Mouse (Mus musculus) B cell, adult 2 months (primary cell): Measurements from ENCODE around the gene Dnmt3a.

Experiments used
- DNase-seq, 2 experiments: peaks; one replicate each; pipeline ENCODE4 v3.0.0; 2022

Dnmt3a gene

DNA sequence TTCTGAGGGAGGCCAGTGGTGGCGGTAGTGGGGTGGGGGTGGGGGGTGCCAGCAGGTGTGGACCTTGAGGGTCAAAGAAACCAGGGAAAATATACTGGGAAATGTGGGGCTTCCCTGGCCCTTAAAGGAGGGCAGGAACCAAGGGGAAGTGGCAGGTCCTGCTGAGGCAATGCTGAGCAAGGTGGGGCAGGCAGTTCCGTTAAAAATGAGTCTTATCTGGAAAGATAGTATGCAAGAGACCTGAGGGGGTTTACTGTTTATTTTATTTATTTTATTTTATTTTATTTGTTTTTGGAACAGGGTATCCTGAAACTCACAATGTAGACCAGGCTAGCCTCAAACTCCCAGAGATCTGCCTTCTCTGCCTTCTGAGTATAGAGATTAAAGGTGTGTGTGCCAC lies 50.9 kb downstream of the Dnmt3a start:
- no peak for DNase-seq

GRCm38 (mm10) chr12:3857231-3857630 lies 51.4 kb downstream of the Dnmt3a start:
- DNase-seq, result no peak

DNA sequence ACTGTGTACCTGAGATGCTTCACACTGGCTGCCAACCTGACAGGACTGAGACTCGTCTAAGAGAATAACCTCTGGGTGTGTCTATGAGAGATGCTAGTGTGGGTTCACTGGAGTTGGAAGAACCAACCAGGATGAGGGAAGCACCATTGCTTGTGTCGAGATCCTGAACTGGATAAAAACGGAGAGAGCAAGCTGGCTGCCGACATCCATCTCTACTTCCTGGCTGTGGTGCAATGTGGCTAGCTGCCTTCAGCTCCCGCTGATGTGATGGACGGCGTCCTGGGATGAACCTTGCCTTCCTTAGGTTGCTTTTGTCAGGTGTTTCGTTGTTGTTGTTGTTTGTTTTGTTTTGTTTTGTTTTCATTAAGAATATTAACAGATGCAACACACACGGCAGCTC lies 52.0 kb downstream of the Dnmt3a start:
- no peak for DNase-seq

DNA sequence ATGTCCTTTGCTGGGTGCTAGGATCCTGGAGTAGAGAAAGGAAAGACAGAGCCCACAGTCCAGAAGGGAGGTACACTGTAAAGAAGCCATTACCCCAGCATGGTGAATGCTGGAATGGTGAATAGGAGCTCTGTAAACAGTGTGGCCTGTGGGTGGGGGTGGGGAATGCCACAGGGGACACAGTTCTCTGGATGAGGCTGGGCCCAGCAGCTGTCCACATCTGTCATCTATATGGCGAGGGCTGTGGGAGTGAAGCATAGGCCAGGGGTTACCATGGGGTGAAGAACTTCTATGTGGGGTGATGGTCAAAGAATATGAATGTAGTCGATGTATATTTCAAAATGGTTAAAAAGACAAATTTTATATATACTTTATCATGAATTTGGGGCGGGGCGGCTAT lies 52.9 kb downstream of the Dnmt3a start:
- no peak for DNase-seq

DNA sequence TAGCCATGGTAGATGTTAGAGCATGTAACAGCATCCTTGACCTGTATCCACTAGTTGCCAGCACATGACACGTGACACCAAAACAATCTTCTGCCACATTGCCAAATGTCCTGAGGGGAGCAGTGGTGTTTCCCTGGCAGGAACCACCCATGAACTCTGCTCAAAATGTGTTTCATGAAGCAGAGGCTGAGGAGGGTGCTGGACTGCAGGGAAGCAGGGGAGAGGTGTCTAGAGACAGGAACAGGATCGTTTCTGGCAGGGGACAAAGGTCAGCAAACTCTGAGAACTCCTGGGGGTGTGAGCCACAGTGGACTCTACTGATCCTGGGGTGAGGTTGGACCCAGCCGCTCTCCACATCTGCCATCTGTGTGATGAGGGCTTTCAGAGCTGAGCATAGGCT lies 53.7 kb downstream of the Dnmt3a start:
- DNase-seq, result no peak

DNA sequence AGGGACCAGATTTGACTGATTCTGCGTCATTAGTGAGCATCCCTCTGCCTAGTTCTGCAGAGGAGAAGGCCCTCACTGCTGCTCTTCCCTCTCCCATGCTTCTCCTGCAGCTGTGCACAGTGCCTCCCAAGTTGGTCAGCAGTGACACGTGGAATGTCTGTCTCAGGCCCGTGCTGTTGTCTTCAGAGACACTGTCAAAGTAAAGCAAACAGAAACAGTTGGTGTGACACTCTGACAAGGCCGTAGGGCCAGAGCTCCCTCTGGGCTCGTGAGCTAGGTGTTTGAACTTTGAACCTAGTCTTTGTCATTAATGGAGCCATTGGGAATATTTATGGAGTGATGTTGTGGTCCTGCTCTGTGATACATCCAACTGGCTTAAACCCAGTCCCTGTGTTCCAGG lies 54.2 kb downstream of the Dnmt3a start:
- no peak for DNase-seq

DNA sequence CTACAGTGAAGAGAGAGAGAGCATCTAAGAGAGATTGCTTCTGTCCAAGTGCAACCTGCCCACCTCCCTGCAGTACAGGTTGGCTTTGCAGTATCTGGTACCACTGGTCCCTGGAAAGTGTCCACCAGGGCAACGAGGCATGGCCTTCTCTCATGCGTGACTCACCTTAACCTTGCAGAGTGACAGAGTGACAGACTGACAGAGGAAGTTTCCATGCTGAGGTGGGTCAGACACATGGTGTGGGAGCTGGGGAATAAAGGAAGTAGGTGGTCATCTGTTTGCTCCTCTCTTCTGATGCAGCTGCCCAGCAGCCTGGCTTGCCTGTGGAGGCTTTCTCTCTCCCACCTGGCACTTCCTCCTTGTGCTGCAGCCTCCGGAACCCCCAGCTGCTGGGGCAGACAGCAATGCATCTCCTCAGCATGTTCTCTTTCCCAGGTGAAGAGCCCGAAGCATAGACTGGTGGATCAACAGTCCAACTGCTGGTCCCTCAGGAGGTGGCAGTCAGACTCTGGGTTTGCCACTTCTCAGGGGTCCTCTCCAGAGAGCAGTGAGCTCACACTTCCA lies 55.9 kb downstream of the Dnmt3a start:
- peak; percentile 6 to 11 for DNase-seq

DNA sequence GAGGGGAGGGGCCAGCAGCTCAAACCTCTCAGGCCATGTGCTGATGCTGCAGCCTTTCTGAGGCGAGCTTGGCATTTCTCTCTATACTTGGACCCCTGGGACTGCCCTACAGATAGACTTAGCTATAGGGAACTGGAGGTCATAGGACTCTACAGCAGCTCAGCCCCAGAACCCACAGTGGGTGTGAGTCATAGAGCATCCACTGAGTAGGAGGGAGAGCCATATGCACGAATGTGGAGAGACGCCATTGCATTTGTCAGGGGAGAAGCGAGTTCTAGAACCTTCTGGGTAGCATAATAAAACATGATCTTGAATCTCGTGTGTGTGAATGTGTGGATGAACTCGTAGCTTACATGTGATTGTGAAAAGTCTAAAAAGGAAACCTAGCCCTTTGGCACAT lies 56.4 kb downstream of the Dnmt3a start:
- DNase-seq, result peak in 1 of 2 experiments; percentile 17

DNA sequence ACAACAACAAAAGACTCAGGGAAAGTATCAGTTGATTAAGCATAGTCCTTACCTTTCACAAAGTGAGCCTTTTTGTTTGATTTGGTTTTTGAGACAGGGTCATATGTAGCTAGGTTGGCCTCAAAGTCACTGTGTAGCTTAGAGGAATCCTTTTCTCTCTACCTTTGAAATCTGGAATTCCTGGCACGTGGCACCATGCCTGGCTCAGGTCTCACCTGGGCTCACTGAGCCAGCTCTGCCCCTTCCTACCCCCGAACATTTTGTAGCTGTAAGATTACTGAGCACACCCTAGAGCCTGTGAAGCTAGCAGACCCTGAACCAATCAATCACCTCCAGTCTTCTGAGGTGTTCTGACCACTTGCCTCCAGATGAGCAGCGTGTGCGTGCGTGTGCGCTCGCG lies 58.4 kb downstream of the Dnmt3a start:
- no peak for DNase-seq

GRCm38 (mm10) chr12:3865594-3865993 lies 59.8 kb downstream of the Dnmt3a start:
- DNase-seq, result no peak

DNA sequence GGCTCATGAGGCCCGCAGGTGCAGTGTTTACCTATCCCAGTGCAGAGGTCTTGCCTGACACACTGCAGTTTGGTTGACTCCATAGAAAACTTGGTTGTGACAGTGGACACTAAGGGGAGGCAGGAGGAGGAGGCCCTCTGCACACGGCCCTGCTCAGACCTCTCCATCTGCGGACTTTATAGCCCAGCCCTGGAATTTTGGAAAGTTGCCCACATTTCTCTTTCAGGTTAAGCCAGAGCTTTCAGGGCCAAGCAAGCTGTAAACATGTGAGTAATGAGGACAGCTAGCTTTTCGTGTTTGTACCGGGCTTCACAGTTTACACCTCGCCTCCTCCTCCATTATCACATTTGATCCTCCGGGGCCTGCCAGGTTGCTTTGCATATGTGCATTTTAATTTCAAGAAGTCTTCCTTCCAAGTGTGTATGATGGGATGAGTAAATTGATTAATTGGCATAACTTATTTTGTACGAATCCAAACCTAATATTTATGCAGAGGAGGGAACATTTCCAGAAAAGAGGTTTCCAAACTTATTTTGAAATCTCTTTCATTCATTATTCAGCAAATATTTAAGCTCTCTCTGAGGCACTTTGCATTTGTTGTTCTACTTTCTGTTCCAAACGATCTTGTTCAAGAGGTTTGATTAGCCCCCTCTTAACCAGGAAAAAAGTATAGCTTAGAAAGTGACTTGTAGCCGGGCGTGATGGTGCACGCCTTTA lies 61.0 kb downstream of the Dnmt3a start:
- no peak for DNase-seq

GRCm38 (mm10) chr12:3868115-3868514 lies 62.3 kb downstream of the Dnmt3a start:
- DNase-seq, result no peak

GRCm38 (mm10) chr12:3868676-3869458 lies 63.1 kb downstream of the Dnmt3a start:
- DNase-seq, result no peak

DNA sequence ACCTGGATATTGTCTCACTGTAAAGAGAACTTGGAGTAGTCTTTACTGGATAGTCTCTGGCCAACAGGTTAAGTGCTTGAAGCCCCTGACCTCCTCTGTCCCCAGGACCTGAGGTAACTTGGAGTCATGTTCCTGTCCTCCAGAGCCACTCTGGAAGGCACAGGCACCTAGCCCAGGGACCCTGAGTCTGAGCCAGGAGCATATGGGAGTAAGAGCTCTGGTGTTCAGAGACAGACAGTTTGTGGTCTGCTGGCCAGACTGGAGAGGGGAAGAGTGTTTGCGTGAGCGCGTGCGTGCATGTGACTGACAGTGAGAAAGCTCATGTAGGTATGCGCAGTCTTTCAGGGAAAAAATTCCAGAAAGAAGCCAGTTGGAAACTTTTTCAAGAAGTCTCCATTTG lies 64.2 kb downstream of the Dnmt3a start:
- DNase-seq, result no peak

DNA sequence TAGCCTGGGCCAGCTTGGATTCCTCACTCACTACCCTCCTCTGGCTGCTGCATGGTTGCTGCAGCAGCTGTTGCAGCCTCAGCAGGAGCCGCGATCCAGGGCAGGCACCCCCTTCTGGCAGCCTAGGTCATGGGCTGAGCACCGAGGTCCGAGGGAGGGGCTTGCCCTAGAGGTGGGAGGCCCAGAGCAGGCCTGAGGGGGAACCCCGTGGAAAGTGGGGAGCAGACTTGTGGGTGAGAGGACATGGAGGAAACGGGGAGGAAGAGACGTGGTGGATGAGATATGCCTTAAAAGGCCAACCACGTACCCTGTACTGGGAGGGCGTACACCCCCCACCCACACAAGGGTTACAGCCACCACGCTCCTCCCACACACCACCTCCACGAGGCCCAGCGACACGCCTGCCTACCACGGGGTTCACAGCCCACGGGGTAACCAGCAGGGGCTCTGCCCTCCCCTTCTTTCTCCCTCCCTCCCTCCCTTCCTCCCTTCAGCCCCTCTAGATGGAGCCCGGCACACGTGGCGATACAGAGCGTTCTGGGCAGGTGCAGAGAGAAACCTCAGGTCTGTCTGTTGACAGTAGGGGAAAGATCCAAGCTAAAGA lies 65.2 kb downstream of the Dnmt3a start:
- DNase-seq, result peak; percentile 75 to 76

DNA sequence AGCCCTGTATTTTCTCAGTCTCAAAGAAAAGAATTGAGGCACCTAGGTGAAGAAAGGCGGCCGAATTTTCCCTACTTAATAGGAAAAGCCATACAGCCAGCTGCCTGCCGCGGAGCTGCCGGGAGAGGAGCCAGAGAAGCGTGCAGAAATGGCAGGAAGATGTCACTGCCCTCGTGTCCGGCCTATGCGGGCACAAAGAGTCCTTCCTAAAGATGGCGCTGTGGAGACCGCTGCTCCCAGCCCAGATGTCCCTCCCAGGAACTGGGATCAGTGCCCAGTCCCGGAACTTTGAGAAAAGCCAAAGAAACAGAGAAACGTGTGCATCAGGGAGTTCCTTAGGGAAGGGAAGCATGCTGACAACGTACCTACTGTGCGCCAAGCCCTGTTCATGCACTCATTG lies 65.8 kb downstream of the Dnmt3a start:
- DNase-seq, result peak in 1 of 2 experiments; percentile 15

DNA sequence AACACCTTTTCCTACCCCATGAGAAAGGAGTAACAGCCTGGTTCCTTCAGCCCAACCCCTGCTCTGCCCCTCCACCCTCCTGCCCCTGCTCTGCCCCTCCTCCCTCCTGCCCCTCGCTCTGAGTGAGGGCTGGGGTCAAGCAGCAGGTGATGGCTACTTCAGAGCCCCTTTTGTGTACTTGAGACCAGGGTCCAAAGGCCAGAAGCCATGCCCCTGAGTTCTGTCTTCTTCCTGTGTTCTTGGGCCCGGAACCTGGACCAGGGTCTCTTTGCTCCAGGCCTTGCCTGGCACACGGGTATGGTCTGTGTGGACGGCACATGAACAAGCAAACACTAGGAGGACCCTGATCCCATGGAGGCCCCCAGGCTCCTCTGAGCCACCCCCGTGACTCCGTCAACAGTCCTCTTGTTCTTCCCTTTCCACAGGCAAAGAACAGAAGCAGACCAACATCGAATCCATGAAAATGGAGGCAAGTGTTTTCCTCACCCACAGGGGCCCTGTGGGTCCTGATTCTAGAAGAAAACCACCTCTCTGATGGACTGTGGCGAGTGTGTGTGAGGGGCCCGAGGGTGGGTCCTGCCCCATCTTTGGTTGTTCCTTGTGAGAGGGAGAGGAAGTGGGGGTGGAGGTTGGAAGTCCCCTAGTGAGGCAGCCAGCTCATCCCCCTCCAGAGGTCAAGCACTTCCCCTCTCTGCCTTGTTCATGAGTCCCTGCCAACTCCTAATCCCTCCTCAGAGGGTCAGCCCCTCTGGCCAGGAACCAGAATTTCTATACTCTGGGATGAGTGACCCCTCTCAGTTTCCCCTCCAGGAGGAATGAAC lies 66.8 kb downstream of the Dnmt3a start:
- DNase-seq, result peak; percentile 13 to 29

DNA sequence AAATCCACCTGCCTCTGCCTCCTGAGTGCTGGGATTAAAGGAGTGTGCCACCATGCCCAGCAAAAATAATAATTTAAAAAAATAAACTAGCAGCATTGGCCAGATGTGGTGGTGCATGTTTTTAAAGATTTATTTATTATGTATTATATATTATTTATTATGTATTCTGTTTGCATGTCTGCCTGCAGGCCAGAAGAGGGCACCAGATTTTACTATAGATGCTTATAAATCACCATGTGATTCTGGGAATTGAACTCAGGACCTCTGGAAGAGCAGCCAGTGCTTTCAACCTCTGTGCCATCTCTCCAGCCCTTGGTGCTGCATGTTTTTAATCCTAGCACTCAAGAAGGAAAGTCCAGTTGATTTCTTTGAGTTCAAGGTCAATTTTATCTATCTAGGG lies 69.7 kb downstream of the Dnmt3a start:
- no peak for DNase-seq

GRCm38 (mm10) chr12:3877376-3877775 lies 71.6 kb downstream of the Dnmt3a start:
- DNase-seq, result no peak

- no peak for DNase-seq
Measured at GRCm38 (mm10) chr12:3881474-3881873, 75.7 kb downstream of the Dnmt3a start.

GRCm38 (mm10) chr12:3884892-3885493 lies 79.2 kb downstream of the Dnmt3a start:
- DNase-seq, result no peak

DNA sequence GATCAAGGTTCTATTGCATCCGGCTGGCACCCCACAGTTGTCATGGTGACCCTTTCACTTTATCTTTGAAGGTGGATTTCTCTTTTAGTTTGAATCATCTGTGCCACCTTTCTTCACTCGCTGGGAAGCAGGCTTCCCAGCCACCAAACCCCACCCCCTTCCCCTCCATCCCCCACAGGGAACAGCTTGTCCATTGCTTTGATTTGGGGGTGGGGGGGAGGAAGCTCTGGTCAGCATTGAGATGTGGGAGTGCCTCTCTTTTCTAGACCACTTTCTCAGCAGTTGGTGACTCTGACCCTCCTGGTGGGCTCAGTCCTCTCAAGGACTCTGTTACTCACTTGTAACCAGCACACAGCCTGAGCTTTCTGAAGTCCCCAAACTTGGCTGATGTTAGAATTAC lies 80.8 kb downstream of the Dnmt3a start:
- no peak for DNase-seq
